Mouse (Mus musculus) lung, postnatal 0 days (tissue): ENCODE results near the gene Ncam1.

ENCODE experiments used
- CTCF ChIP-seq: IDR thresholded peaks from 2 replicates; pipeline ENCODE4 v1.5.1; 2016; ENCODE audit warnings: antibody characterized with exemption, mild to moderate bottlenecking
- EP300 ChIP-seq: IDR thresholded peaks from 2 replicates; pipeline ENCODE4 v1.6.1; 2016; ENCODE audit warnings: antibody characterized with exemption, mild to moderate bottlenecking, control low read depth

DNA sequence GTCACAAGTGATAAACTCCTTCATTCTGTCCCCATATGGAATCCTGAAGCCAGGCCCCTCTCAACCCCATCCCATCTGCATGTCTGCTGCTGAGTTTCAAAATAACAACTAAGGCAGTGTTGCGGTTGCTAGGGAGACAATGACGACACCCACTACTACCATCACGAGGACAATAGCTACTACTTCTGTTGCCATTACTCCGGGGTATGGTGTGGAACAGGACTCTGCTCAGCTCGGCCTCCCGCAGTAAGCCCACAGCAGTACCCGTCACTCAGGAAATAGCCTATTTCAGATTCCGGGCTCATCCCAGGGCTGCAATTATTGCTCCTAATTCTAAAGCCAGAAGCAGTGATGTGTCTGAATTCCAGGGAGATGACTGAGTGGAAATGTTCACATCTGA lies 70.5 kb downstream of the Ncam1 start:
- no peak for TF ChIP-seq CTCF
- no peak for TF ChIP-seq EP300
